In the genomic region with DNA sequence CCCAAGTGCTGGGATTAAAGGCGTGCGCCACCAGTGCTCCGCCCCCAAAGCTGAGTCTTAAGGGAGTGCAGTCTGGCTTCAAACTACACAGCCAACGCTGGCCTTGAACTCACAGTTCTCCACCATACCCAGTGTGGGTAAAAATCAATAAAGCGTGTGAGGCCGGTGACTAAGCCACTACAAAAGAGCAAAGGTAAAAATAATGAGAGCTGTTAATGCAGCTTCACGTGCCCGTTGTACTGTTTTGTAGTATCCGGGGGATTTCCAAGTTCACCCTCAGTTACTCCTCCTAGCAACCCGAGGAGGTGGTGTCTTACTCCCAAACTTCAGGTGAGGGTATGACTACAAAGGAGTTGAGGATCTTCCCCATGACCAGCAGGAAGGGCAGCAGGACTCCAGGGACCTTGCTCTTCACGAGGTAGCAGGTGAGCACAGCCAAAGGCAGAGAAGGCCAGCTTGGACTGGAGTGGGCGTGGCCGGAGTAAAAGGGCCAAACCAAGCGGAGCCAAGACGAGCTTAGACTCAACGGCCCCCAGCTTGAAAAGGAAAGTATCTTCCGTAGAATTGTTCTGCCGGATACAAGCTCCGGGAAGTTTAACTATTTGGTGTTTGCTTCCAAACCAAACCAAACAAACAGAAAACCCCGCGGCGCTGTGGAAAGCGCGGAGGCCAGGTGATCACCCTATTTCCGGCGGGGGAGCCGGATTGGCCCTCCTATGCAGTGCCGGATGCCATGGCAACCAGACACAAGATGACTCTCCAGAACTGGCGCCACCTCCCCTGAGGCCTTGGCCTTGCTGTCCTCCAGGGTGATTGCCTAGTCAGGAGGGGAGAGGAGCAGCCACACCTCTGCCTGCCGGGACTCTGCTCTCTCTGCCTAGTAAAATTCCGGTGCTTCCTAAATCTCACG, we compare ENCODE assay signal across 8 mouse cellular contexts. TPM values are rescaled to one million over a fixed set of nuclear protein-coding genes. Genes with fewer than 3 reads are reported as not detected.
A peak's percentile ranks its signal among the peaks of the same experiment; 100 is the strongest.
DNase-seq lines count a peak whose midpoint lies in the region; ATAC-seq lines count a peak whose summit lies in the region.

No protein-coding gene starts in this region.

- peak overlapping the region; percentile 12; the same call in 1 of the 2 replicates for H3K9ac ChIP-seq in hindbrain, embryonic 15.5 days
- H3K9ac ChIP-seq in limb, embryonic 11.5 days (ENCODE audit: low read length) = peak overlapping the region; percentile 38; the same call in 1 of the 2 replicates
- H3K9ac ChIP-seq in midbrain, embryonic 11.5 days (ENCODE audit: low read length) = peak overlapping the region; percentile 41; the same call in 1 of the 2 replicates

- H3K27me3 ChIP-seq in hindbrain, embryonic 15.5 days = no peaks in the 10 kb centered on the region; the same call in 1 of the 2 replicates
- H3K27me3 ChIP-seq in limb, embryonic 11.5 days (ENCODE audit: control insufficient read depth, insufficient read depth, low read length) = no peaks in the 10 kb centered on the region
- no peaks in the 10 kb centered on the region for H3K27me3 ChIP-seq in midbrain, embryonic 11.5 days (ENCODE audit: control insufficient read depth, insufficient read depth, low read length)

- H3K27ac ChIP-seq in hindbrain, embryonic 15.5 days (replicated peaks) = no peak overlapping the region; the same call in none of the 2 replicates
- peak overlapping the region; percentile 47 for H3K27ac ChIP-seq in limb, embryonic 11.5 days (replicated peaks; ENCODE audit: low read depth, low read length)
- no peak overlapping the region for H3K27ac ChIP-seq in midbrain, embryonic 11.5 days (ENCODE audit: low read depth, low read length)

- no peak for ATAC-seq in cerebellum, adult (ENCODE audit: insufficient number of reproducible peaks, low FRiP score, low TSS enrichment)
- peak; percentile 91 for ATAC-seq in hindbrain, embryonic 15.5 days (ENCODE audit: low FRiP score, low read depth)
- peak; percentile 82 for ATAC-seq in limb, embryonic 11.5 days (ENCODE audit: insufficient number of reproducible peaks, low FRiP score, low TSS enrichment, low read depth)
- peak; percentile 77 for ATAC-seq in midbrain, embryonic 11.5 days (ENCODE audit: low FRiP score)

- no peaks in the 10 kb centered on the region for H3K36me3 ChIP-seq in hindbrain, embryonic 15.5 days
- no peaks in the 10 kb centered on the region for H3K36me3 ChIP-seq in limb, embryonic 11.5 days (ENCODE audit: control insufficient read depth, insufficient read depth, low read length)
- no peaks in the 10 kb centered on the region for H3K36me3 ChIP-seq in midbrain, embryonic 11.5 days (ENCODE audit: control insufficient read depth, insufficient read depth, low read length)

- no peaks in the 10 kb centered on the region for H3K9me3 ChIP-seq in hindbrain, embryonic 15.5 days
- no peaks in the 10 kb centered on the region for H3K9me3 ChIP-seq in limb, embryonic 11.5 days (ENCODE audit: control insufficient read depth, low read length)
- H3K9me3 ChIP-seq in midbrain, embryonic 11.5 days (ENCODE audit: control insufficient read depth, low read length) = no peaks in the 10 kb centered on the region

- 12% methylated on average over 32 of the region's 32 CpGs for WGBS in hindbrain, embryonic 15.5 days
- WGBS in limb, embryonic 11.5 days = 10% methylated on average over 32 of the region's 32 CpGs
- WGBS in midbrain, embryonic 11.5 days = 9% methylated on average over 32 of the region's 32 CpGs

- H3K4me1 ChIP-seq in hindbrain, embryonic 15.5 days (replicated peaks) = peaks cover 16% of the 10 kb centered on the region
- peaks cover 21% of the 10 kb centered on the region for H3K4me1 ChIP-seq in limb, embryonic 11.5 days (ENCODE audit: control insufficient read depth, insufficient read depth, low read length)
- H3K4me1 ChIP-seq in midbrain, embryonic 11.5 days (ENCODE audit: control insufficient read depth, insufficient read depth, low read length) = peaks cover 15% of the 10 kb centered on the region

- peak overlapping the region; percentile 68 for H3K4me2 ChIP-seq in hindbrain, embryonic 15.5 days
- peak overlapping the region; percentile 62 for H3K4me2 ChIP-seq in limb, embryonic 11.5 days (ENCODE audit: low read depth, severe bottlenecking)
- peak overlapping the region; percentile 64 for H3K4me2 ChIP-seq in midbrain, embryonic 11.5 days

- DNase-seq in cerebellum, adult 11 months = peak; percentile 16
- DNase-seq in cerebellum, postnatal 14 days = peak; percentile 53 to 56
- peak; percentile 14 to 16 for DNase-seq in frontal cortex, postnatal 25 days (ENCODE audit: low spot score in 2 of 2)
- DNase-seq in limb, embryonic 11.5 days (ENCODE audit: low spot score) = peak; percentile 82
- DNase-seq in midbrain, embryonic 11.5 days (ENCODE audit: low spot score, missing footprints) = peak; percentile 92
- peak; percentile 49 for DNase-seq in skeletal muscle tissue, adult 2 months (ENCODE audit: low read depth, low spot score)

- H3K4me3 ChIP-seq in hindbrain, embryonic 15.5 days = peak overlapping the region; percentile 33
- peak overlapping the region; percentile 29 for H3K4me3 ChIP-seq in limb, embryonic 11.5 days (ENCODE audit: low read depth, low read length)
- peak overlapping the region; percentile 35 for H3K4me3 ChIP-seq in midbrain, embryonic 11.5 days (ENCODE audit: low read depth, low read length)

RNA-seq across cellular contexts. Expression of a gene that starts 27.9 kb away (rescaled TPM):
- polyA plus RNA-seq in hindbrain, embryonic 15.5 days (2015; fragmentation: Nextera tagmentation; extraction: Ambion mirVana) = 2.5 and 2.6 TPM in 2 replicates
- polyA plus RNA-seq in limb, embryonic 11.5 days (2014; fragmentation: Nextera tagmentation; extraction: Ambion mirVana) = 10.1 and 12.3 TPM in 2 replicates
- polyA plus RNA-seq in midbrain, embryonic 11.5 days (2014; fragmentation: Nextera tagmentation; extraction: Ambion mirVana) = 3.9 and 4.0 TPM in 2 replicates

Comparison
In these comparisons a context has a peak if more than half of its experiments do, and no peak if none do; other contexts are left out.
1. DNase-seq: peak in every context shown above with its lines; median percentile 92 in midbrain, embryonic 11.5 days; 82 in limb, embryonic 11.5 days; 54 in cerebellum, postnatal 14 days; 49 in skeletal muscle tissue, adult 2 months; 16 in cerebellum, adult 11 months; 15 in frontal cortex, postnatal 25 days.